Mouse (Mus musculus): ENCODE data around the gene Ccin. TPM values are rescaled to one million over a fixed set of nuclear protein-coding genes. Genes with fewer than 3 reads are reported as not detected.

Gene Ccin
- polyA plus RNA-seq, 1 experiment, result not detected

DNA sequence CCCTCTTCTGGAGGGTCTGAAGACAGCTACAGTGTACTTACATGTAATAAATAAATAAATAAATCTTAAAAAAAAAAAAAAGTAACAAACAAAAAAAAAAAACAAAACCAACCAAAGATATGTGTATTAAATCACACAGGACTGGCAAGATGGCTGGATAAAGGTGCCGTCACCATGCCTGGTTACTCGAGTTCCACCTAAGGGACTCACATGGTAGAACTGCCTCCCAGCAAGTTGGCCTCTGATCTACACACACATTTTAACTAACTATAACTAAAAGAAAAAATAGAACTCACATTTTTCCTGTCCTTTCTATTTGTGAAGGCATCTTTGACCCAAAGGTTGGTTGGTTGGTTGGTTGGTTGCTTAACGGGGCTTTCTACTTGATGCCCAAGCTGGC lies 28.5 kb downstream of the Ccin start:
- TF ChIP-seq POLR2A (IDR thresholded peaks at IDR 0.05; ENCODE audit: borderline replicate concordance, low read depth, low read length), result no peak
- no peak for TF ChIP-seq CTCF (IDR thresholded peaks at IDR 0.05; ENCODE audit: low read depth, low read length)
- Histone ChIP-seq H3K27ac (ENCODE audit: insufficient read depth, low read depth, low read length) (peak overlapping the region; percentile 84), H3K4me3 (ENCODE audit: insufficient read depth, low read length) (peak overlapping the region; percentile 68), H3K4me1 (ENCODE audit: control insufficient read depth, insufficient read depth, low read length) (peaks cover 12% of the 10 kb centered on the region)

DNA sequence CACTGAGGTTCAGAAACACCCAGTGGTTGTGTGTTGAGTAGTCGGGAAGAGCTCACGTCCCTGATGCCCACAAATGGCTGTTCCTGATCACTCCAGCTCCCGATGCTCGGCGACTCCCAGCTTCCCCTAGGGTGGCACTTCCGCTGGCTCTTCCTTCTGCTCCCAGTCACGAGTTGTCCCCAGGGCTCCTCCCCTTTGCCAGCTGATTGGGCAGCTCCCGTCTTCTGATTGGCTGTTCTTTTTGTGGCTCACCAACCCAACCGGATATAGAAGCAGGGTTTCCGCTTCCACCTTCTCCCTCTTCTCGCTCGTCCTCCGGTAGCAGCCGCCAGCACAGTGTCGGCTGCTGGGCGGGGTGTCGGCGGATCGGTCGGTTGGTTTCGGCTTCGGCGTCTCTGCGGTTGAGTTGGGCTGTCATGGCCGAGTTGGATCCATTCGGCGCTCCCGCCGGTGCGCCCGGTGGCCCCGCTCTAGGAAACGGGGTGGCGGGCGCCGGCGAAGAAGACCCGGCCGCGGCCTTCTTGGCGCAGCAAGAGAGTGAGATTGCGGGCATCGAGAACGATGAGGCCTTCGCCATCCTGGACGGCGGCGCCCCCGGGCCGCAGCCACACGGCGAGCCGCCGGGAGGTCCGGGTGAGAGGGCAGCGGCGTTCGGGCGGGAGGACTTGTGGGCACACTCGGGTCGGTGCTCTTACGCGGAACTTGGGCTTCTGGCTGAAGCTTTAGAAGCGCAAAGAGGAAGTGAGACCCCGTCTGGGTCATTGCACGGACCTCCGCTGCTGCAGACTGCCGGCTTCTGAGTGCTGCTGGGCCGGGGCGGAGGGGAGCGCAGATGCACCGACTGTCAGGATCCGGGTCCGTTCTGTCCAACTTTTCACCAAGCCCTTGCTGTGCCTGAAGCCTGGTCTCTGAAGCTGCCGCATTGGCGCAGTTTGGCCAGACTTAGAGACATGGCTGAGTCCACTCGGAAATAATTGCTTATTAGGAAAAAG lies 29.4 kb downstream of the Ccin start:
- peaks cover 19% of the 10 kb centered on the region for H3K4me1 ChIP-seq (ENCODE audit: control insufficient read depth, insufficient read depth, low read length)

DNA sequence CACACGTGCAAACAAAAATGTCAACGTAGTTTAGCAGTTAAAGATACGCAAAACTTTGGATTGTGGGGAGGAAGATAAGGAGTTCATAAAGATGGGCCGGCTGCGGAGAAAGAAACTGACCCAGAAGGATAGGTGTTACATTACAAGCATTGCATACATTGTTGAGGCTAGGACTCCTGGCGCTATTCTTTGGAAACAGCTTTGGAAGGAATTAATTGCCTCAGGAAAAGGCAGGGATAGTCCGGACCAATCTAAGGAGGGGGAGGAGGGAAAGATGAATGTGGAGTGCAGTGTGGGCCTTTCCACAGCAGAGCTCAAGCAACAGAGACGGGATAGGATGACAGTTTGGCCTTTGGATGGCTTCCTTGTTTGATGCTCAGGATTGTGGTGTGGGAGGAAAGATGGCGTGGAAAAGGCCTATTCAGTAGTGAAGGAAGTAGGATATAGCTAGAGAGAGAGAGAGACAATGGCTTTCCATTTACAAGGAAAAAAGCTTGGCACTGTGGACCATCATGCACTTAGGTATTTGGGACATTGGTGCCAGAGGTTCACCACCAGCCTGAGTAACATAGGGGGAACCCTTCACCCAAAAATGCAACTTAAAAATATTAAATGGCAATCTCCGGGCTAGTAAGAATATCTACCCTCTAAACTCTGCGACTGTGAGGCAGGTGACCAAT lies 30.2 kb downstream of the Ccin start:
- Histone ChIP-seq H3K27ac (ENCODE audit: insufficient read depth, low read depth, low read length) (peak overlapping the region; percentile 87), H3K4me1 (ENCODE audit: control insufficient read depth, insufficient read depth, low read length) (peaks cover 20% of the 10 kb centered on the region), H3K4me3 (ENCODE audit: insufficient read depth, low read length) (peak overlapping the region; percentile 73)
- TF ChIP-seq POLR2A (IDR thresholded peaks at IDR 0.05; ENCODE audit: borderline replicate concordance, low read depth, low read length) (no peak), CTCF (IDR thresholded peaks at IDR 0.05; ENCODE audit: low read depth, low read length) (no peak)

More for the DNA sequence above, 29.4 kb downstream of the Ccin start:
- H3K4me3 ChIP-seq (ENCODE audit: insufficient read depth, low read length), result peak overlapping the region; percentile 73
- TF ChIP-seq POLR2A (IDR thresholded peaks at IDR 0.05; ENCODE audit: borderline replicate concordance, low read depth, low read length) (peak; percentile 65), CTCF (IDR thresholded peaks at IDR 0.05; ENCODE audit: low read depth, low read length) (no peak)
- peak overlapping the region; percentile 87 for H3K27ac ChIP-seq (ENCODE audit: insufficient read depth, low read depth, low read length)

- Histone ChIP-seq H3K4me3 (ENCODE audit: insufficient read depth, low read length) (peak overlapping the region; percentile 42), H3K4me1 (ENCODE audit: control insufficient read depth, insufficient read depth, low read length) (peaks cover 20% of the 10 kb centered on the region), H3K27ac (ENCODE audit: insufficient read depth, low read depth, low read length) (peak overlapping the region; percentile 27)
- TF ChIP-seq CTCF (IDR thresholded peaks at IDR 0.05; ENCODE audit: low read depth, low read length), result no peak
- TF ChIP-seq POLR2A (IDR thresholded peaks at IDR 0.05; ENCODE audit: borderline replicate concordance, low read depth, low read length), result no peak
These were observed 32.8 kb downstream of the Ccin start for GRCm38 (mm10) chr4:44016071-44016470.

GRCm38 (mm10) chr4:44016791-44017190 lies 33.5 kb downstream of the Ccin start:
- Histone ChIP-seq H3K4me1 (ENCODE audit: control insufficient read depth, insufficient read depth, low read length) (peaks cover 17% of the 10 kb centered on the region), H3K27ac (ENCODE audit: insufficient read depth, low read depth, low read length) (no peak overlapping the region), H3K4me3 (ENCODE audit: insufficient read depth, low read length) (peak overlapping the region; percentile 11)
- TF ChIP-seq POLR2A (IDR thresholded peaks at IDR 0.05; ENCODE audit: borderline replicate concordance, low read depth, low read length), result no peak
- no peak for TF ChIP-seq CTCF (IDR thresholded peaks at IDR 0.05; ENCODE audit: low read depth, low read length)

GRCm38 (mm10) chr4:44022323-44022722 lies 39.0 kb downstream of the Ccin start:
- no peak for TF ChIP-seq POLR2A (IDR thresholded peaks at IDR 0.05; ENCODE audit: borderline replicate concordance, low read depth, low read length)
- TF ChIP-seq CTCF (IDR thresholded peaks at IDR 0.05; ENCODE audit: low read depth, low read length), result no peak
- Histone ChIP-seq H3K4me1 (ENCODE audit: control insufficient read depth, insufficient read depth, low read length) (peaks cover 5% of the 10 kb centered on the region), H3K27ac (ENCODE audit: insufficient read depth, low read depth, low read length) (no peak overlapping the region), H3K4me3 (ENCODE audit: insufficient read depth, low read length) (no peak overlapping the region)

- H3K27ac ChIP-seq (ENCODE audit: insufficient read depth, low read depth, low read length), result no peak overlapping the region
- 0 out of 2 replicates have a peak, but pooled peaks cover 2% of the 10 kb centered on the region for H3K4me1 ChIP-seq (ENCODE audit: control insufficient read depth, insufficient read depth, low read length)
- TF ChIP-seq CTCF (IDR thresholded peaks at IDR 0.05; ENCODE audit: low read depth, low read length), result no peak
- TF ChIP-seq POLR2A (IDR thresholded peaks at IDR 0.05; ENCODE audit: borderline replicate concordance, low read depth, low read length), result no peak
- H3K4me3 ChIP-seq (ENCODE audit: insufficient read depth, low read length), result no peak overlapping the region
These were observed 39.5 kb downstream of the Ccin start for GRCm38 (mm10) chr4:44022766-44023165.

DNA sequence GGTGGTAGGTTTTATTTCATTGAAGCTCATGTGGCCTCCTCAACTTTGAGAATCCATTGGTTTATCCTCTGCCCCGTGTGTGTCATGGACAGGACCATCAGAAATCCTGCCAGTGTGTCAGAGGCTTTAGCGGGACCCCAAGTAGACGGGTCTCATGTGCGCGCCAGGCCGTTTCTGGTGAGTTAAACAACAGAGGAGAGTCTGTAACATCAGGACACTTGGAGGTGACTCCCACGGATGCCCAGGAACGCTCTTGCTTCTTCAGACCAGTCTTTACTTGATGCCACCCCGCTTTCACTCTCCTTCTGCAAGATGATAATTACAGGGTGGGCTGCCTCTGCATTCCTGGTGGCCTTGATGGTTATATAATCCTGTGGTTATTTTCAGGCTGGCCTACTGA lies 40.4 kb downstream of the Ccin start:
- no peaks in the 10 kb centered on the region for H3K4me1 ChIP-seq (ENCODE audit: control insufficient read depth, insufficient read depth, low read length)
- TF ChIP-seq POLR2A (IDR thresholded peaks at IDR 0.05; ENCODE audit: borderline replicate concordance, low read depth, low read length) (no peak), CTCF (IDR thresholded peaks at IDR 0.05; ENCODE audit: low read depth, low read length) (no peak)
- no peak overlapping the region for H3K27ac ChIP-seq (ENCODE audit: insufficient read depth, low read depth, low read length)
- H3K4me3 ChIP-seq (ENCODE audit: insufficient read depth, low read length), result no peak overlapping the region

GRCm38 (mm10) chr4:44024241-44024640 lies 41.0 kb downstream of the Ccin start:
- Histone ChIP-seq H3K4me1 (ENCODE audit: control insufficient read depth, insufficient read depth, low read length) (no peaks in the 10 kb centered on the region), H3K4me3 (ENCODE audit: insufficient read depth, low read length) (no peak overlapping the region), H3K27ac (ENCODE audit: insufficient read depth, low read depth, low read length) (no peak overlapping the region)
- no peak for TF ChIP-seq POLR2A (IDR thresholded peaks at IDR 0.05; ENCODE audit: borderline replicate concordance, low read depth, low read length)
- TF ChIP-seq CTCF (IDR thresholded peaks at IDR 0.05; ENCODE audit: low read depth, low read length), result no peak

DNA sequence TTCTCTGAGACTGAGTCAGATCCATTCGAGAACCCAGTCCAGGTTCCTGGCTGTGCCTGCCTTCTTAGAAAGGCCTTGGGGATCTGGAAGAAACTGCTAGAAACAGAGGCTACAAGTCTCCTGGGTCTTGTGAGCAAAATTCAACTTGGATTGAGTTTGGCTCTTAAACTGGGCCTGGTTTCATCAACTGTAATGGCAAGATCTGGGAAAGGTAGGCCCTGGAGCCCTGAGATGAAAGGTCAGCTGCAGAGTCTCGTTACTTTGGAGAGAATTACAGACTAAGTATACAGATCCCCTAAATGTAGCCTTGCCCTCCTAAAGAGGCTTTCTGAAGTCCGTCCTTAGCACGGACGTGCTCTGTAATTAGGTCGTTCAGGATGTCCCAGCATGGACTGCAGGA lies 42.3 kb downstream of the Ccin start:
- Histone ChIP-seq H3K4me3 (ENCODE audit: insufficient read depth, low read length) (no peak overlapping the region), H3K4me1 (ENCODE audit: control insufficient read depth, insufficient read depth, low read length) (no peaks in the 10 kb centered on the region), H3K27ac (ENCODE audit: insufficient read depth, low read depth, low read length) (no peak overlapping the region)
- no peak for TF ChIP-seq POLR2A (IDR thresholded peaks at IDR 0.05; ENCODE audit: borderline replicate concordance, low read depth, low read length)
- no peak for TF ChIP-seq CTCF (IDR thresholded peaks at IDR 0.05; ENCODE audit: low read depth, low read length)
